Mouse (Mus musculus) liver, adult 2 months (tissue): ENCODE results near the gene Zfp865.

ENCODE experiments used
- CTCF ChIP-seq: fragments of 200-500 bp; IDR thresholded peaks from 2 replicates; pipeline ENCODE4 v1.5.1; 2011; ENCODE audit warnings: low read depth, low read length, control low read depth
- POLR2A ChIP-seq: fragments of 200-500 bp; IDR thresholded peaks from 2 replicates; pipeline ENCODE4 v1.6.1; 2011; ENCODE audit warnings: low read length, control low read depth; ENCODE audit not compliant: insufficient read depth; ENCODE audit errors: extremely low read depth

- peak; percentile 20; the same call in 1 of the 2 replicates for TF ChIP-seq CTCF
- TF ChIP-seq POLR2A = no peak
These were observed 43.3 kb upstream of the Zfp865 start for GRCm38 (mm10) chr7:4976832-4977231.
